Mouse (Mus musculus): ENCODE measurements around the gene Galm. TPM values are rescaled to one million over a fixed set of nuclear protein-coding genes. Genes with fewer than 3 reads are reported as not detected.

The Galm gene
- polyA plus RNA-seq, 1 experiment: 7.6 TPM

- DNase-seq: no peak
- 83% methylated on average over 5 of the region's 5 CpGs for WGBS
- peaks cover 2% of the 10 kb centered on the region for H3K4me1 ChIP-seq (ENCODE audit: control insufficient read depth, insufficient read depth, low read length)
- H3K4me3 ChIP-seq (replicated peaks; ENCODE audit: extremely low read depth, low read depth, low read length): no peak overlapping the region
- TF ChIP-seq POLR2A (IDR thresholded peaks at IDR 0.05; ENCODE audit: borderline replicate concordance, extremely low read depth, low read depth, low read length) (no peak), CTCF (IDR thresholded peaks at IDR 0.05; ENCODE audit: insufficient read depth, low read length) (no peak)
Measured at GRCm38 (mm10) chr17:80124985-80125750, 2.1 kb upstream of the Galm start.

- 78% methylated on average over 6 of the region's 6 CpGs for WGBS
- Histone ChIP-seq H3K4me1 (ENCODE audit: control insufficient read depth, insufficient read depth, low read length) (peaks cover 2% of the 10 kb centered on the region), H3K4me3 (replicated peaks; ENCODE audit: extremely low read depth, low read depth, low read length) (no peak overlapping the region)
- TF ChIP-seq POLR2A (IDR thresholded peaks at IDR 0.05; ENCODE audit: borderline replicate concordance, extremely low read depth, low read depth, low read length): no peak
- no peak for TF ChIP-seq CTCF (IDR thresholded peaks at IDR 0.05; ENCODE audit: insufficient read depth, low read length)
- no peak for DNase-seq
Measured at GRCm38 (mm10) chr17:80126166-80126565, 1.1 kb upstream of the Galm start.

- 67% methylated on average over 13 of the region's 13 CpGs for WGBS
- Histone ChIP-seq H3K4me3 (replicated peaks; ENCODE audit: extremely low read depth, low read depth, low read length) (peak overlapping the region; percentile 13), H3K4me1 (ENCODE audit: control insufficient read depth, insufficient read depth, low read length) (peaks cover 2% of the 10 kb centered on the region)
- DNase-seq: no peak
- TF ChIP-seq POLR2A (IDR thresholded peaks at IDR 0.05; ENCODE audit: borderline replicate concordance, extremely low read depth, low read depth, low read length) (no peak), CTCF (IDR thresholded peaks at IDR 0.05; ENCODE audit: insufficient read depth, low read length) (no peak)
Measured at GRCm38 (mm10) chr17:80128476-80128990, 1.3 kb downstream of the Galm start.

- H3K4me3 ChIP-seq (replicated peaks; ENCODE audit: extremely low read depth, low read depth, low read length): no peak overlapping the region
- no peak for TF ChIP-seq POLR2A (IDR thresholded peaks at IDR 0.05; ENCODE audit: borderline replicate concordance, extremely low read depth, low read depth, low read length)
- no peak for TF ChIP-seq CTCF (IDR thresholded peaks at IDR 0.05; ENCODE audit: insufficient read depth, low read length)
- 78% methylated on average over 4 of the region's 4 CpGs for WGBS
- peaks cover 2% of the 10 kb centered on the region for H3K4me1 ChIP-seq (ENCODE audit: control insufficient read depth, insufficient read depth, low read length)
- DNase-seq: no peak
Measured at GRCm38 (mm10) chr17:80129387-80129786, 2.1 kb downstream of the Galm start.

GRCm38 (mm10) chr17:80130718-80131430 lies 3.6 kb downstream of the Galm start:
- TF ChIP-seq POLR2A (IDR thresholded peaks at IDR 0.05; ENCODE audit: borderline replicate concordance, extremely low read depth, low read depth, low read length) (no peak), CTCF (IDR thresholded peaks at IDR 0.05; ENCODE audit: insufficient read depth, low read length) (no peak)
- DNase-seq: no peak

GRCm38 (mm10) chr17:80131431-80131766 lies 4.1 kb downstream of the Galm start:
- no peak overlapping the region for H3K4me3 ChIP-seq (replicated peaks; ENCODE audit: extremely low read depth, low read depth, low read length)
- WGBS: 51% methylated on average over 1 of the region's 1 CpGs
- DNase-seq: no peak
- H3K4me1 ChIP-seq (ENCODE audit: control insufficient read depth, insufficient read depth, low read length): peaks cover 2% of the 10 kb centered on the region
- no peak for TF ChIP-seq CTCF (IDR thresholded peaks at IDR 0.05; ENCODE audit: insufficient read depth, low read length)
- TF ChIP-seq POLR2A (IDR thresholded peaks at IDR 0.05; ENCODE audit: borderline replicate concordance, extremely low read depth, low read depth, low read length): no peak

More at GRCm38 (mm10) chr17:80130718-80131430, 3.6 kb downstream of the Galm start:
- Histone ChIP-seq H3K4me1 (ENCODE audit: control insufficient read depth, insufficient read depth, low read length) (peaks cover 2% of the 10 kb centered on the region), H3K4me3 (replicated peaks; ENCODE audit: extremely low read depth, low read depth, low read length) (no peak overlapping the region)
- 64% methylated on average over 9 of the region's 9 CpGs for WGBS

GRCm38 (mm10) chr17:80131838-80132237 lies 4.6 kb downstream of the Galm start:
- H3K4me3 ChIP-seq (replicated peaks; ENCODE audit: extremely low read depth, low read depth, low read length): no peak overlapping the region
- 79% methylated on average over 7 of the region's 7 CpGs for WGBS
- no peak for DNase-seq
- H3K4me1 ChIP-seq (ENCODE audit: control insufficient read depth, insufficient read depth, low read length): no peaks in the 10 kb centered on the region; the same call in 1 of the 2 replicates
- TF ChIP-seq POLR2A (IDR thresholded peaks at IDR 0.05; ENCODE audit: borderline replicate concordance, extremely low read depth, low read depth, low read length) (no peak), CTCF (IDR thresholded peaks at IDR 0.05; ENCODE audit: insufficient read depth, low read length) (no peak)

- WGBS: 68% methylated on average over 4 of the region's 4 CpGs
- DNase-seq: no peak
- no peak for TF ChIP-seq CTCF (IDR thresholded peaks at IDR 0.05; ENCODE audit: insufficient read depth, low read length)
- no peak for TF ChIP-seq POLR2A (IDR thresholded peaks at IDR 0.05; ENCODE audit: borderline replicate concordance, extremely low read depth, low read depth, low read length)
- Histone ChIP-seq H3K4me3 (replicated peaks; ENCODE audit: extremely low read depth, low read depth, low read length) (no peak overlapping the region), H3K4me1 (ENCODE audit: control insufficient read depth, insufficient read depth, low read length) (no peaks in the 10 kb centered on the region; the same call in 1 of the 2 replicates)
Measured at GRCm38 (mm10) chr17:80132502-80132901, 5.2 kb downstream of the Galm start.

GRCm38 (mm10) chr17:80138434-80139162 lies 11.3 kb downstream of the Galm start:
- WGBS: 53% methylated on average over 17 of the region's 17 CpGs
- no peak for DNase-seq
- Histone ChIP-seq H3K4me3 (replicated peaks; ENCODE audit: extremely low read depth, low read depth, low read length) (no peak overlapping the region), H3K4me1 (ENCODE audit: control insufficient read depth, insufficient read depth, low read length) (no peaks in the 10 kb centered on the region; the same call in 1 of the 2 replicates)
- no peak for TF ChIP-seq CTCF (IDR thresholded peaks at IDR 0.05; ENCODE audit: insufficient read depth, low read length)
- no peak for TF ChIP-seq POLR2A (IDR thresholded peaks at IDR 0.05; ENCODE audit: borderline replicate concordance, extremely low read depth, low read depth, low read length)

Measured in lung, adult 2 months (tissue).